Mouse (Mus musculus) MEL (cell line): Measurements from ENCODE around the gene Atg7. TPM values are rescaled to one million over a fixed set of nuclear protein-coding genes. Genes with fewer than 3 reads are reported as not detected.

Experiments used
- DNase-seq: peaks from one replicate; pipeline ENCODE4 v3.0.0; 2011; ENCODE audit warnings: low read depth, low spot score
- H3K27ac ChIP-seq: 2 replicates; pipeline ENCODE4 v1.5.1; 2012; ENCODE audit warnings: low read depth, mild to moderate bottlenecking, control low read depth, low read length, moderate library complexity; ENCODE audit not compliant: control insufficient read depth
- H3K27me3 ChIP-seq, 2 experiments: fragments of 150-350 bp in 1 of 2; sonication (generic) in 1 of 2; 2 replicates each; pipeline ENCODE4 v1.6.1; 2012; ENCODE audit warnings: low read length in 2 of 2, mild to moderate bottlenecking in 2 of 2, improper control_type of control experiment in 1 of 2, moderate library complexity in 1 of 2; ENCODE audit not compliant: insufficient read depth in 2 of 2, control insufficient read depth in 1 of 2
- H3K36me3 ChIP-seq, 2 experiments: 2 replicates each; pipeline ENCODE4 v1.6.1; 2012 to 2014; ENCODE audit warnings: low read length in 2 of 2, improper control_type of control experiment in 1 of 2, inconsistent platforms in 1 of 2, mild to moderate bottlenecking in 1 of 2; ENCODE audit not compliant: insufficient read depth in 2 of 2, control insufficient read depth in 1 of 2
- H3K4me1 ChIP-seq, 2 experiments: fragments of 150-350 bp in 1 of 2; sonication (generic) in 1 of 2; 2 replicates each; pipeline ENCODE4 v1.6.1; 2012; ENCODE audit warnings: low read length in 2 of 2, improper control_type of control experiment in 1 of 2, mild to moderate bottlenecking in 1 of 2; ENCODE audit not compliant: insufficient read depth in 2 of 2, control insufficient read depth in 1 of 2
- H3K4me3 ChIP-seq, 2 experiments: fragments of 150-350 bp in 1 of 2; sonication (generic) in 1 of 2; 2 replicates each; pipeline ENCODE4 v1.5.1; 2012; ENCODE audit warnings: low read depth in 2 of 2, low read length in 2 of 2, mild to moderate bottlenecking in 2 of 2, moderate library complexity in 2 of 2, control low read depth in 1 of 2, improper control_type of control experiment in 1 of 2; ENCODE audit not compliant: control insufficient read depth in 1 of 2, insufficient read depth in 1 of 2
- H3K79me2 ChIP-seq: 2 replicates; pipeline ENCODE4 v1.6.1; 2012; ENCODE audit warnings: mild to moderate bottlenecking, low read length, moderate library complexity; ENCODE audit not compliant: control insufficient read depth, poor library complexity, insufficient read depth
- H3K9ac ChIP-seq: 2 replicates; pipeline ENCODE4 v1.6.1; 2012; ENCODE audit warnings: low read depth, mild to moderate bottlenecking, control low read depth, low read length, moderate library complexity; ENCODE audit not compliant: control insufficient read depth, poor library complexity, severe bottlenecking
- H3K9me3 ChIP-seq: fragments of 150-350 bp; sonication (generic); replicated peaks from 2 replicates; pipeline ENCODE4 v1.6.1; 2012; ENCODE audit warnings: mild to moderate bottlenecking, low read length, improper control_type of control experiment, moderate library complexity; ENCODE audit not compliant: insufficient read depth
- BHLHE40 ChIP-seq: IDR thresholded peaks from 2 replicates; pipeline ENCODE4 v1.6.1; 2012; ENCODE audit warnings: low read depth, mild to moderate bottlenecking, inconsistent platforms, low read length, improper control_type of control experiment, borderline replicate concordance
- CHD1 ChIP-seq: IDR thresholded peaks from 2 replicates; pipeline ENCODE4 v1.6.1; 2012; ENCODE audit warnings: low read depth, mild to moderate bottlenecking, inconsistent platforms, low read length, improper control_type of control experiment
- CHD2 ChIP-seq: IDR thresholded peaks from 2 replicates; pipeline ENCODE4 v1.6.1; 2011; ENCODE audit warnings: low read length, improper control_type of control experiment
- E2F4 ChIP-seq: IDR thresholded peaks from 2 replicates; pipeline ENCODE4 v1.6.1; 2011; ENCODE audit warnings: low read depth, low read length, improper control_type of control experiment, borderline replicate concordance
- EP300 ChIP-seq, 2 experiments: IDR thresholded peaks; 2 replicates each; pipeline ENCODE4 v1.6.1; 2011; ENCODE audit warnings: improper control_type of control experiment in 2 of 2, low read length in 2 of 2, low read depth in 1 of 2, mild to moderate bottlenecking in 1 of 2
- ETS1 ChIP-seq: IDR thresholded peaks from 2 replicates; pipeline ENCODE4 v1.6.1; 2012; ENCODE audit warnings: low read depth, mild to moderate bottlenecking, inconsistent platforms, low read length, improper control_type of control experiment, moderate library complexity
- GABPA ChIP-seq: IDR thresholded peaks from 2 replicates; pipeline ENCODE4 v1.6.1; 2012; ENCODE audit warnings: low read depth, mild to moderate bottlenecking, inconsistent platforms, low read length, improper control_type of control experiment, moderate library complexity
- GATA1 ChIP-seq: IDR thresholded peaks from 2 replicates; pipeline ENCODE4 v1.6.1; 2011; ENCODE audit warnings: low read depth, low read length, improper control_type of control experiment
- HCFC1 ChIP-seq: IDR thresholded peaks from 2 replicates; pipeline ENCODE4 v1.6.1; 2012; ENCODE audit warnings: low read depth, mild to moderate bottlenecking, inconsistent platforms, low read length, improper control_type of control experiment, moderate library complexity
- KAT2A ChIP-seq: conservative IDR thresholded peaks from 2 replicates; pipeline ENCODE4 v1.6.1; 2012; ENCODE audit warnings: low read depth, low read length, improper control_type of control experiment, inconsistent platforms
- MAFK ChIP-seq: IDR thresholded peaks from 2 replicates; pipeline ENCODE4 v1.6.1; 2011; ENCODE audit warnings: low read depth, mild to moderate bottlenecking, low read length, improper control_type of control experiment, borderline replicate concordance
- MAX ChIP-seq: IDR thresholded peaks from 2 replicates; pipeline ENCODE4 v1.6.1; 2011; ENCODE audit warnings: low read length, improper control_type of control experiment
- MEF2A ChIP-seq: IDR thresholded peaks from 2 replicates; pipeline ENCODE4 v1.6.1; 2014; ENCODE audit warnings: low read depth, mild to moderate bottlenecking, inconsistent platforms, low read length, improper control_type of control experiment; ENCODE audit not compliant: poor library complexity, insufficient replicate concordance, severe bottlenecking; ENCODE audit errors: extremely low read depth
- MYB ChIP-seq: IDR thresholded peaks from 2 replicates; pipeline ENCODE4 v1.6.1; 2011; ENCODE audit warnings: mild to moderate bottlenecking, low read depth, low read length, improper control_type of control experiment
- MYC ChIP-seq: IDR thresholded peaks from 2 replicates; pipeline ENCODE4 v1.6.1; 2011; ENCODE audit warnings: low read depth, mild to moderate bottlenecking, low read length, improper control_type of control experiment, moderate library complexity
- NELFE ChIP-seq: IDR thresholded peaks from 2 replicates; pipeline ENCODE4 v1.6.1; 2011; ENCODE audit warnings: low read depth, low read length, improper control_type of control experiment
- NRF1 ChIP-seq: IDR thresholded peaks from 2 replicates; pipeline ENCODE4 v1.6.1; 2014; ENCODE audit warnings: low read depth, mild to moderate bottlenecking, inconsistent platforms, low read length, improper control_type of control experiment, moderate library complexity; ENCODE audit not compliant: poor library complexity, insufficient read depth, severe bottlenecking
- RAD21 ChIP-seq: IDR thresholded peaks from 2 replicates; pipeline ENCODE4 v1.6.1; 2011; ENCODE audit warnings: mild to moderate bottlenecking, low read depth, low read length, improper control_type of control experiment
- RCOR1 ChIP-seq: IDR thresholded peaks from 2 replicates; pipeline ENCODE4 v1.6.1; 2012; ENCODE audit warnings: low read depth, mild to moderate bottlenecking, inconsistent platforms, low read length, improper control_type of control experiment
- SIN3A ChIP-seq: IDR thresholded peaks from 2 replicates; pipeline ENCODE4 v1.6.1; 2012; ENCODE audit warnings: low read length, improper control_type of control experiment, inconsistent platforms
- SMC3 ChIP-seq: IDR thresholded peaks from 2 replicates; pipeline ENCODE4 v1.6.1; 2011; ENCODE audit warnings: low read depth, low read length, improper control_type of control experiment
- UBTF ChIP-seq: IDR thresholded peaks from 2 replicates; pipeline ENCODE4 v1.6.1; 2012; ENCODE audit warnings: low read depth, mild to moderate bottlenecking, inconsistent platforms, low read length, improper control_type of control experiment, moderate library complexity, borderline replicate concordance; ENCODE audit not compliant: insufficient read depth
- USF2 ChIP-seq, 2 experiments: IDR thresholded peaks; 2 replicates each; pipeline ENCODE4 v1.6.1; 2011 to 2012; ENCODE audit warnings: improper control_type of control experiment in 2 of 2, low read length in 2 of 2, borderline replicate concordance in 1 of 2, inconsistent platforms in 1 of 2, low read depth in 1 of 2, mild to moderate bottlenecking in 1 of 2; ENCODE audit not compliant: insufficient read depth in 1 of 2
- ZC3H11A ChIP-seq: IDR thresholded peaks from 2 replicates; pipeline ENCODE4 v1.6.1; 2012; ENCODE audit warnings: low read depth, mild to moderate bottlenecking, inconsistent platforms, low read length, improper control_type of control experiment
- ZNF384 ChIP-seq: IDR thresholded peaks from 2 replicates; pipeline ENCODE4 v1.6.1; 2012; ENCODE audit warnings: low read depth, mild to moderate bottlenecking, inconsistent platforms, low read length, improper control_type of control experiment
- polyA plus RNA-seq, 2 experiments: library from polyadenylated mRNA; stranded (reverse) in 1 of 2; unstranded in 1 of 2; fragments of >175 nt in 1 of 2; fragments of >200 nt in 1 of 2; gene quantifications; 2 replicates each; pipeline versions ENCODE4 v1.2.1 to v1.2.4; 2012; ENCODE audit warnings: low replicate concordance in 2 of 2, low read depth in 1 of 2; ENCODE audit not compliant: insufficient read length in 2 of 2, insufficient read depth in 1 of 2, missing spikeins in 1 of 2
- total RNA-seq: library from RNA; depleted of rRNA; stranded (reverse); fragments of 300-350 nt; gene quantifications from 2 replicates; pipeline ENCODE4 v1.2.3, GENCODE M21; 2012

The Atg7 gene
- total and polyA plus RNA-seq, 3 experiments: 14.6 TPM; not detected in 1

DNA sequence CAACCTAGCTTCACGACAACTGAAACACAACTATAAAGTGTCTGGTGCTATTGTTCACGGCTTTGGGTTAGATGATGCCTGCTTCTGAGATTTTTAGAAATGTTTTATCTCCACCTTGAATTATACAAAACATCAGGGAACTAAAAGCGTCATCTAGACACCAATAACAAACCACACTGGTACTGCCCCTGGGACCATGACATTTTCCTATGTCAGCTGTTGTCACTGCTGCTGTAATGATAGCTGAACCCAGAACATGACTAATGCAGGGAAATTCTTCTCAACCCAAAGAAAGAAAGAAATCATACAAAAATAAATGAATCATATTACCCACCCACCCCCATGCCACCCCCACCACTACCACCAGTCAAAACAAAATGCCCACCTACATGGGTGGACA is 261.9 kb downstream of the Atg7 start:
- H3K36me3 ChIP-seq: peaks cover 0 to 32% of the 10 kb centered on the region in 2 experiments; a peak in 2 of 4 replicates
- H3K4me1 ChIP-seq: peaks cover 24 to 25% of the 10 kb centered on the region in 2 experiments

DNA sequence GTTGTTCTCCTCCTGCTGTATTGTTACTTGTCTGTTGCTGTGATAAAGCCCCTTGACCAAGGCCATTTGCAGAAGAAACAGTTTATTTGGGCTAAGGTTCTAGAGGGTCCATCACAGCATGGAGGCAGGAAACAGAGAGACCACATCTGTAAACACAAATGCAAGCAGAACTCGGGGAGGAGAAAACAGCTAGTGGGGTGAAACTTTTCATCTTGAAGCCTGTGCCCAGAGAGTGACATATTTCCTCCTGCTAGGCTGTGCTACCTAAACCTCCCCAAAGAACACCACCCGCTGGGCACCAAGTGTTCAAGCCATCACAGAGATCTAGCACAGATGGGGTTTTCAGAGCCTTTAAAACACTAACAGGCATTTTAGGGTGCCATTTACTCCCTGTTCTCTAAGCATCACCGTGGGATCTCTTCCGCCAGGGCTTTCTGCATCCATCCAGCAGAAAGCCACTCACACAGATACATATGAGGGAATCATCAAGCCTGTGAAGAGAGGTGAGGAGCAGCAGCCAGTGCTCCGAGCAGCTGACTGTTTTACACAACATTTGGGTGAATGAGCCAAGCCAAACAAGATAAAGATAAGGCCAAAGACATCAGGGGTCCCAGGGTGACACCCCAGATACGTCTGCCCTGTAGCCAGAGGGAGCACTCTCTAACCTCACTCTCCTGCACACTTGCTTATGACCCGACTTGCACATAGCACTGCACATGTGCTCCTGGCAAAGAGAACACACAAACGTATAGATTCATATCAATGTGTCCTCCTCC is 262.5 kb downstream of the Atg7 start:
- no peak for DNase-seq
- no peak overlapping the region for H3K27ac ChIP-seq
- peaks cover 4% of the 10 kb centered on the region; the same call in 1 of the 2 replicates for H3K79me2 ChIP-seq
- no peaks in the 10 kb centered on the region for H3K27me3 ChIP-seq
- H3K9ac ChIP-seq: no peak overlapping the region
- peaks cover 0 to 30% of the 10 kb centered on the region in 2 experiments; a peak in 2 of 4 replicates for H3K36me3 ChIP-seq
- no peak for TF ChIP-seq RAD21
- no peak for TF ChIP-seq HCFC1
- no peak for TF ChIP-seq CHD2
- TF ChIP-seq ZC3H11A: no peak
- no peak for TF ChIP-seq SIN3A
- no peak for TF ChIP-seq SMC3
- no peak for TF ChIP-seq GABPA
- TF ChIP-seq CHD1: no peak
- TF ChIP-seq UBTF: no peak
- no peak for TF ChIP-seq BHLHE40
- no peak for TF ChIP-seq EP300 (IDR thresholded peaks at IDR 0.05; ENCODE audit: low read depth in 1 of 2, low read length in 2 of 2)
- TF ChIP-seq MEF2A: no peak
- TF ChIP-seq GATA1: no peak
- H3K9me3 ChIP-seq: no peaks in the 10 kb centered on the region
- peaks cover 23 to 24% of the 10 kb centered on the region in 2 experiments for H3K4me1 ChIP-seq
- H3K4me3 ChIP-seq: no peak overlapping the region

More for the DNA sequence above, 261.9 kb downstream of the Atg7 start:
- H3K27me3 ChIP-seq: no peaks in the 10 kb centered on the region
- no peak overlapping the region for H3K27ac ChIP-seq
- H3K9ac ChIP-seq: no peak overlapping the region
- no peaks in the 10 kb centered on the region for H3K9me3 ChIP-seq
- DNase-seq: no peak
- no peak overlapping the region for H3K4me3 ChIP-seq
- peaks cover 7% of the 10 kb centered on the region; the same call in 1 of the 2 replicates for H3K79me2 ChIP-seq
- TF ChIP-seq MEF2A (no peak), SIN3A (no peak), ETS1 (no peak), MAFK (no peak), RAD21 (no peak), MAX (no peak), RCOR1 (no peak), KAT2A (no peak), HCFC1 (no peak), USF2 (IDR thresholded peaks at IDR 0.05; ENCODE audit: borderline replicate concordance in 1 of 2, insufficient read depth in 1 of 2, low read depth in 1 of 2, low read length in 2 of 2) (no peak), CHD1 (no peak), MYC (no peak), SMC3 (no peak), NRF1 (no peak), E2F4 (no peak), NELFE (no peak), ZNF384 (no peak), MYB (no peak)
- TF ChIP-seq, all 39 proteins: peak for 0
